Mouse (Mus musculus) liver, embryonic 15.5 days (tissue): ENCODE results near the gene Pou5f1. TPM values are rescaled to one million over a fixed set of nuclear protein-coding genes. Genes with fewer than 3 reads are reported as not detected.

Experiments used
- ATAC-seq: fragments of 200-750 bp; cut with Nextera tagmentation; 2 replicates; pipeline ENCODE4 v1.8.0; 2017; ENCODE audit warnings: moderate number of reproducible peaks, mild to moderate bottlenecking, moderate library complexity; ENCODE audit not compliant: insufficient read depth
- H3K27ac ChIP-seq: fragments of 300-500 bp; sonication (generic); replicated peaks from 2 replicates; pipeline ENCODE4 v1.5.1; 2015; ENCODE audit warnings: mild to moderate bottlenecking, inconsistent platforms
- H3K27me3 ChIP-seq: fragments of 300-500 bp; sonication (generic); 2 replicates; pipeline ENCODE4 v1.6.1; 2015; ENCODE audit warnings: mild to moderate bottlenecking, inconsistent platforms
- H3K36me3 ChIP-seq: fragments of 300-500 bp; sonication (generic); replicated peaks from 2 replicates; pipeline ENCODE4 v1.6.1; 2015; ENCODE audit warnings: moderate library complexity, mild to moderate bottlenecking, inconsistent platforms
- H3K4me1 ChIP-seq: fragments of 300-500 bp; sonication (generic); replicated peaks from 2 replicates; pipeline ENCODE4 v1.6.1; 2015; ENCODE audit warnings: inconsistent platforms
- H3K4me2 ChIP-seq: fragments of 300-500 bp; sonication (generic); 2 replicates; pipeline ENCODE4 v1.6.1; 2015; ENCODE audit warnings: moderate library complexity, mild to moderate bottlenecking, inconsistent platforms
- H3K4me3 ChIP-seq: fragments of 300-500 bp; sonication (generic); replicated peaks from 2 replicates; pipeline ENCODE4 v1.5.1; 2015; ENCODE audit warnings: mild to moderate bottlenecking, inconsistent platforms
- H3K9ac ChIP-seq: fragments of 300-500 bp; sonication (generic); 2 replicates; pipeline ENCODE4 v1.6.1; 2015; ENCODE audit warnings: moderate library complexity, mild to moderate bottlenecking, inconsistent platforms
- H3K9me3 ChIP-seq: fragments of 300-500 bp; sonication (generic); replicated peaks from 2 replicates; pipeline ENCODE4 v1.6.1; 2016; ENCODE audit warnings: inconsistent platforms
- WGBS: fragments of 180-500 bp; shearing (Covaris S2); methylation state at CpG from one replicate; pipeline ENCODE4 v1.1.7; 2015; ENCODE audit warnings: mixed read lengths; ENCODE audit not compliant: insufficient replicate concordance; 5-methylcytosine and 5-hydroxymethylcytosine counted together
- polyA plus RNA-seq: library from polyadenylated mRNA; unstranded; fragments of >200 nt; fragmentation: Nextera tagmentation; extraction: Ambion mirVana; gene quantifications from 2 replicates; pipeline ENCODE4 v1.2.1, GENCODE M21; 2015

Gene Pou5f1
- polyA plus RNA-seq, 1 experiment from 2014 or later: not detected

GRCm38 (mm10) chr17:35514756-35515155, 8.9 kb downstream of the Pou5f1 start:
- Histone ChIP-seq H3K27ac (no peak overlapping the region), H3K9me3 (no peaks in the 10 kb centered on the region), H3K9ac (peak overlapping the region; percentile 64), H3K4me3 (peak overlapping the region; percentile 72), H3K27me3 (peaks cover 1% of the 10 kb centered on the region; the same call in 1 of the 2 replicates), H3K4me2 (peak overlapping the region; percentile 87), H3K4me1 (peaks cover 43% of the 10 kb centered on the region), H3K36me3 (peaks cover 28% of the 10 kb centered on the region)
- 74% methylated on average over 6 of the region's 6 CpGs for WGBS
- no peak for ATAC-seq

- Histone ChIP-seq H3K27me3 (no peaks in the 10 kb centered on the region), H3K4me2 (peak overlapping the region; percentile 87), H3K4me1 (peaks cover 43% of the 10 kb centered on the region), H3K4me3 (peak overlapping the region; percentile 72), H3K9me3 (no peaks in the 10 kb centered on the region), H3K36me3 (peaks cover 35% of the 10 kb centered on the region), H3K9ac (peak overlapping the region; percentile 64), H3K27ac (peak overlapping the region; percentile 35)
- WGBS: 9% methylated on average over 25 of the region's 25 CpGs
- peak; percentile 3; the same call in 1 of the 2 replicates for ATAC-seq
Observed at GRCm38 (mm10) chr17:35515911-35516640, 10.3 kb downstream of the Pou5f1 start.

GRCm38 (mm10) chr17:35516652-35517500, 11.1 kb downstream of the Pou5f1 start, which contains the start of the genes Tcf19 and Cchcr1:
Tcf19 (minus strand) TSS chr17:35516824.
Cchcr1 (plus strand) TSS chr17:35517100.
- peak within 1 kb of the TSS; percentile 87 for H3K4me2 ChIP-seq
- no peaks in the 10 kb centered on the region for H3K27me3 ChIP-seq
- peak within 1 kb of the TSS; percentile 64 for H3K9ac ChIP-seq
- H3K9me3 ChIP-seq: no peaks in the 10 kb centered on the region
- under 1% methylated on average over 67 of the region's 67 CpGs for WGBS
- peaks cover 43% of the 10 kb centered on the region for H3K4me1 ChIP-seq
- H3K27ac ChIP-seq: peak within 1 kb of the TSS; percentile 78
- peak within 1 kb of the TSS; percentile 72 for H3K4me3 ChIP-seq
- peak; percentile 94 for ATAC-seq
- peaks cover 40% of the 10 kb centered on the region for H3K36me3 ChIP-seq

- Histone ChIP-seq H3K9ac (peak overlapping the region; percentile 61), H3K36me3 (peaks cover 38% of the 10 kb centered on the region), H3K4me3 (peak overlapping the region; percentile 72), H3K27ac (peak overlapping the region; percentile 78), H3K9me3 (no peaks in the 10 kb centered on the region), H3K4me2 (peak overlapping the region; percentile 87), H3K27me3 (no peaks in the 10 kb centered on the region), H3K4me1 (peaks cover 43% of the 10 kb centered on the region)
- no peak for ATAC-seq
- WGBS: 14% methylated on average over 12 of the region's 12 CpGs
Observed at GRCm38 (mm10) chr17:35517526-35517925, 11.7 kb downstream of the Pou5f1 start.

- ATAC-seq: no peak; the same call in 1 of the 2 replicates
- WGBS: 79% methylated on average over 9 of the region's 9 CpGs
- H3K27me3 ChIP-seq: no peaks in the 10 kb centered on the region
- H3K4me1 ChIP-seq: no peaks in the 10 kb centered on the region
- no peak overlapping the region for H3K4me2 ChIP-seq
- no peak overlapping the region for H3K4me3 ChIP-seq
- H3K36me3 ChIP-seq: peaks cover 55% of the 10 kb centered on the region
- H3K9ac ChIP-seq: no peak overlapping the region
- no peaks in the 10 kb centered on the region for H3K9me3 ChIP-seq
- no peak overlapping the region for H3K27ac ChIP-seq
Observed at GRCm38 (mm10) chr17:35524354-35524753, 18.5 kb downstream of the Pou5f1 start.

GRCm38 (mm10) chr17:35526644-35527043, 20.8 kb downstream of the Pou5f1 start:
- WGBS: 38% methylated on average over 8 of the region's 8 CpGs
- no peaks in the 10 kb centered on the region for H3K27me3 ChIP-seq
- H3K4me2 ChIP-seq: no peak overlapping the region
- H3K27ac ChIP-seq: no peak overlapping the region
- H3K9me3 ChIP-seq: no peaks in the 10 kb centered on the region
- H3K9ac ChIP-seq: no peak overlapping the region
- no peaks in the 10 kb centered on the region for H3K4me1 ChIP-seq
- H3K36me3 ChIP-seq: peaks cover 59% of the 10 kb centered on the region
- no peak for ATAC-seq
- no peak overlapping the region for H3K4me3 ChIP-seq

- Histone ChIP-seq H3K9ac (no peak overlapping the region), H3K4me3 (no peak overlapping the region), H3K36me3 (peaks cover 29% of the 10 kb centered on the region), H3K27ac (no peak overlapping the region), H3K9me3 (no peaks in the 10 kb centered on the region), H3K4me1 (no peaks in the 10 kb centered on the region), H3K27me3 (peaks cover 7% of the 10 kb centered on the region; the same call in 1 of the 2 replicates), H3K4me2 (no peak overlapping the region)
- WGBS: 9% methylated on average over 3 of the region's 3 CpGs
- no peak for ATAC-seq
Observed at GRCm38 (mm10) chr17:35532360-35532759, 26.5 kb downstream of the Pou5f1 start.

GRCm38 (mm10) chr17:35532901-35533300, 27.1 kb downstream of the Pou5f1 start, which contains the start of gene Psors1c2:
Psors1c2 (plus strand) TSS chr17:35533201.
- Histone ChIP-seq H3K9me3 (no peaks in the 10 kb centered on the region), H3K36me3 (peaks cover 29% of the 10 kb centered on the region), H3K27me3 (peaks cover 7% of the 10 kb centered on the region; the same call in 1 of the 2 replicates), H3K9ac (no peak within 1 kb of the TSS), H3K4me1 (no peaks in the 10 kb centered on the region), H3K4me2 (no peak within 1 kb of the TSS), H3K27ac (no peak within 1 kb of the TSS), H3K4me3 (no peak within 1 kb of the TSS)
- WGBS: 21% methylated on average over 7 of the region's 7 CpGs
- no peak for ATAC-seq

- H3K4me2 ChIP-seq: no peak overlapping the region
- WGBS: 8% methylated on average over 6 of the region's 6 CpGs
- no peak for ATAC-seq
- no peak overlapping the region for H3K27ac ChIP-seq
- peaks cover 9% of the 10 kb centered on the region; the same call in 1 of the 2 replicates for H3K27me3 ChIP-seq
- no peaks in the 10 kb centered on the region for H3K4me1 ChIP-seq
- H3K9ac ChIP-seq: no peak overlapping the region
- H3K36me3 ChIP-seq: peaks cover 15% of the 10 kb centered on the region; the same call in 1 of the 2 replicates
- H3K9me3 ChIP-seq: no peaks in the 10 kb centered on the region
- H3K4me3 ChIP-seq: no peak overlapping the region
Observed at GRCm38 (mm10) chr17:35534343-35534742, 28.5 kb downstream of the Pou5f1 start.

GRCm38 (mm10) chr17:35537421-35537820, 31.6 kb downstream of the Pou5f1 start:
- H3K4me2 ChIP-seq: no peak overlapping the region
- H3K4me3 ChIP-seq: no peak overlapping the region
- WGBS: 62% methylated on average over 4 of the region's 4 CpGs
- no peak overlapping the region for H3K9ac ChIP-seq
- no peaks in the 10 kb centered on the region for H3K9me3 ChIP-seq
- peaks cover 9% of the 10 kb centered on the region; the same call in 1 of the 2 replicates for H3K27me3 ChIP-seq
- H3K27ac ChIP-seq: no peak overlapping the region
- H3K4me1 ChIP-seq: no peaks in the 10 kb centered on the region
- ATAC-seq: no peak
- H3K36me3 ChIP-seq: no peaks in the 10 kb centered on the region

GRCm38 (mm10) chr17:35538476-35538875, 32.7 kb downstream of the Pou5f1 start:
- Histone ChIP-seq H3K9ac (no peak overlapping the region), H3K9me3 (no peaks in the 10 kb centered on the region), H3K27me3 (peaks cover 4% of the 10 kb centered on the region; the same call in 1 of the 2 replicates), H3K36me3 (no peaks in the 10 kb centered on the region), H3K27ac (no peak overlapping the region), H3K4me2 (no peak overlapping the region), H3K4me3 (no peak overlapping the region), H3K4me1 (no peaks in the 10 kb centered on the region)
- WGBS: 60% methylated on average over 1 of the region's 1 CpGs
- no peak for ATAC-seq
